Mouse (Mus musculus) cortical plate, adult 2 months (tissue): ENCODE measurements around the gene Fam19a1.

Source experiments
- CTCF ChIP-seq: fragments of 200-500 bp; IDR thresholded peaks from 2 replicates; pipeline ENCODE4 v1.5.1; 2011; ENCODE audit warnings: mild to moderate bottlenecking, control low read depth, low read length; ENCODE audit not compliant: insufficient read depth; ENCODE audit errors: extremely low read depth
- POLR2A ChIP-seq: fragments of 200-500 bp; IDR thresholded peaks from 2 replicates; pipeline ENCODE4 v1.6.1; 2011; ENCODE audit warnings: mild to moderate bottlenecking, low read length, control low read depth; ENCODE audit not compliant: insufficient read depth; ENCODE audit errors: extremely low read depth

- TF ChIP-seq CTCF = no peak
- no peak for TF ChIP-seq POLR2A
Observed at GRCm38 (mm10) chr6:96178530-96178929, 65.6 kb downstream of the Fam19a1 start.
